Mouse (Mus musculus) forebrain, embryonic 10.5 days (tissue): ENCODE measurements around the gene Tent5a. TPM values are rescaled to one million over a fixed set of nuclear protein-coding genes. Genes with fewer than 3 reads are reported as not detected.

Experiments
- DNase-seq: peaks from one replicate; pipeline ENCODE4 v3.0.0-alpha.2; 2017; ENCODE audit warnings: low spot score; ENCODE audit errors: extremely low spot score
- H3K27ac ChIP-seq: fragments of 300-500 bp; sonication (generic); 2 replicates; pipeline ENCODE4 v1.5.1; 2016; ENCODE audit warnings: mild to moderate bottlenecking
- H3K27me3 ChIP-seq: fragments of 300-500 bp; sonication (generic); 2 replicates; pipeline ENCODE4 v1.6.1; 2016; ENCODE audit warnings: mild to moderate bottlenecking; ENCODE audit not compliant: poor library complexity, severe bottlenecking
- H3K36me3 ChIP-seq: fragments of 300-500 bp; sonication (generic); replicated peaks from 2 replicates; pipeline ENCODE4 v1.6.1; 2016; ENCODE audit warnings: mild to moderate bottlenecking, moderate library complexity
- H3K4me1 ChIP-seq: fragments of 300-500 bp; sonication (generic); 2 replicates; pipeline ENCODE4 v1.6.1; 2016
- H3K4me3 ChIP-seq: fragments of 300-500 bp; sonication (generic); 2 replicates; pipeline ENCODE4 v1.5.1; 2016; ENCODE audit warnings: mild to moderate bottlenecking, moderate library complexity
- H3K9me3 ChIP-seq: fragments of 300-500 bp; sonication (generic); 2 replicates; pipeline ENCODE4 v1.6.1; 2016; ENCODE audit warnings: mild to moderate bottlenecking, moderate library complexity
- WGBS: fragments of 180-500 bp; shearing (Covaris S2); methylation state at CpG from one replicate; pipeline ENCODE4 v1.1.7; 2016; 5-methylcytosine and 5-hydroxymethylcytosine counted together
- polyA plus RNA-seq: library from polyadenylated mRNA; unstranded; fragments of >200 nt; fragmentation: Nextera tagmentation; extraction: Ambion mirVana; gene quantifications from 2 replicates; pipeline ENCODE4 v1.2.1, GENCODE M21; 2016

The Tent5a gene
- polyA plus RNA-seq, 1 experiment from 2014 or later: 1.0 TPM

DNA sequence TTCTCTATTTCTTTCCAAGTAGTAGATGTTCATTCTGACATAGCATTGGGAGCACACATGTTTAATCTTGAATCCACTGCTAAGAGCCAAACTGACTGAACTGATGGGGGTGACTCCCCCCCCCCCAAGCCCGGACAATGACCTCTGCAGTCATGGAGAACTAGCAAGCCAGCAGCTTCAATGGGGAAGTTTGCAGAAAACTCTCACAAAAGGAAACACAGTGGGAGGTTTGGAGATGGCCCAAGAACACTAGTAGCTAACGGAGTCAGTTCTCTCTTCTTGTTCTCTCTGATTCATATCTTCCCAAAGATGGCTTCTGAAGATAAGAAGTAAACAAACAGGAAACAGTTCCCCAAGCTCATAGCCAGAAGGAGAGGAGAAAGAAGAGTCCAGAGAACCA is 4.4 kb upstream of the Tent5a start:
- H3K4me3 ChIP-seq: no peak overlapping the region
- H3K27me3 ChIP-seq: peaks cover 5% of the 10 kb centered on the region
- whole genome bisulfite sequencing: 75% methylated on average over 2 of the region's 2 CpGs
- no peak for DNase-seq
- peaks cover 15% of the 10 kb centered on the region for H3K4me1 ChIP-seq
- H3K27ac ChIP-seq: no peak overlapping the region
- no peaks in the 10 kb centered on the region for H3K36me3 ChIP-seq
- H3K9me3 ChIP-seq: no peaks in the 10 kb centered on the region

DNA sequence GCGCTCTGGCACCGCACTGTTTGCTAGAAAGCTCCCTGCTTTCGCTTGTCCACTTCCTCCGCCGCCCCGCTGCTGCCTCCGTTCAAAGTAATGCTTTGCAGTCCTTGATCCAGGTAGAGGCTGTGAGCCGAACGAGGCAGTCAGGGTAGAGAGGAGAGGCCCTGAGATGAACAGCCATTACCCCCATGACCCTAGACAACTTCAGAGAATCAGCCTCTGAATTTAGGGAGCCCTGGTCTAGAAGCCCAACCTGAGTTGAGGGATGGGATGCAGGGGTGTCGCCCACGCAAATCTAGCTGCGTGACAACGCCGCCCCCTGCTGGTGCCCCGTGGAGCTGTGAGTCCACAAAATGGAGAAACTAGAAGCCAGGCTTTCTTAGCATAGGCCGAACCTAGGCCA is 1.1 kb upstream of the Tent5a start:
- Histone ChIP-seq H3K4me1 (peaks cover 20% of the 10 kb centered on the region), H3K36me3 (no peaks in the 10 kb centered on the region), H3K4me3 (peak overlapping the region; percentile 76), H3K27ac (peak overlapping the region; percentile 76), H3K27me3 (peaks cover 33% of the 10 kb centered on the region), H3K9me3 (no peaks in the 10 kb centered on the region)
- peak; percentile 88 for DNase-seq
- WGBS: 2% methylated on average over 16 of the region's 16 CpGs

DNA sequence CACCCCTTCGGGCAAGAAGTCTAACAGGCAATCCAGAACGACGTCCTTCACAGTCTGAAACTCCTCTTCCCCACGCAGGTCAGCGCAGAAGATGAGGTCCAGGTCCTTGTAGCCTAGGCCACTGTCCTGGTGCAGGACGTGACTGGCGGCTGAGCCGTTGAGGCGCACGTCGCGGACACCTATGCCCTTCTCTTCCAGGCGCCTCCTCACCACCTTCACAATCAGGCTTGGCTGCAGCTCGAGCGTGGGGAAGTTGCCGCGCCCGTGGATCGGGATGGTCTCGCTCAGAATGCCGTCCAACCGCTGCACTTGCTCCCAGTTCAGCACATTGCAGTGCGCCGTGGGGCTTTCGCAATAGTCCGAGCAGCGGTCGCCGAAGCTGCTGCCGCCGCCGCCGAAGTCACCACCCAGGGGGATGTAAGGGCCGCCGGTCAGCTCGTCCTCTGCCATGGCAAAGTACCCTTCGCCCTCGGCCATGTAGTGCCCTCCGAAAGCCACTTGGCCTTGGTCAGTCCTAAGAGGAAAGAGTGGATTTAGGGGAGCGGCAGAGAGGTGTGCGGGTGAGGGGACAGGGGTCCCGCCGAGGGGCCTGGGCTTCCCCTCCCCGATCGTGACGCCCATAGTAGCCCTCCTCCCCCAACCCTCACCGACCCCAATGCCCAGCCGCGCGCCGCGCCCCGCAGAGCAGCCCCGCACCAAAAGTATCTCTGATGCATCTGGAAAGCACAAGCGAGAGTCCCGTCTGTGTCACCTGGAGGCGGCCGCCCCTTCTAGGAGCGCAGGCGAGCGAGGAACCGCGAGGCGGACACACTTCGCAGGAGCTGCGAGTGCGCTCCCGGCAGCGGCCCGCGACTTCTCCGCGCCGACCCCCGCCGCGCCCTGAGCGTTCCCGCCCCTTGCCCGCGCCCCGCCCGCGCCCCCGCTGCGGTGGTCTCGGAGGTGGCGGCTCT is 581 bp downstream of the Tent5a start:
- under 1% methylated on average over 84 of the region's 88 CpGs for WGBS
- Histone ChIP-seq H3K4me3 (peak overlapping the region; percentile 76), H3K9me3 (no peaks in the 10 kb centered on the region), H3K27me3 (peaks cover 33% of the 10 kb centered on the region), H3K36me3 (no peaks in the 10 kb centered on the region), H3K4me1 (peaks cover 20% of the 10 kb centered on the region), H3K27ac (peak overlapping the region; percentile 76)
- peak; percentile 52 for DNase-seq

DNA sequence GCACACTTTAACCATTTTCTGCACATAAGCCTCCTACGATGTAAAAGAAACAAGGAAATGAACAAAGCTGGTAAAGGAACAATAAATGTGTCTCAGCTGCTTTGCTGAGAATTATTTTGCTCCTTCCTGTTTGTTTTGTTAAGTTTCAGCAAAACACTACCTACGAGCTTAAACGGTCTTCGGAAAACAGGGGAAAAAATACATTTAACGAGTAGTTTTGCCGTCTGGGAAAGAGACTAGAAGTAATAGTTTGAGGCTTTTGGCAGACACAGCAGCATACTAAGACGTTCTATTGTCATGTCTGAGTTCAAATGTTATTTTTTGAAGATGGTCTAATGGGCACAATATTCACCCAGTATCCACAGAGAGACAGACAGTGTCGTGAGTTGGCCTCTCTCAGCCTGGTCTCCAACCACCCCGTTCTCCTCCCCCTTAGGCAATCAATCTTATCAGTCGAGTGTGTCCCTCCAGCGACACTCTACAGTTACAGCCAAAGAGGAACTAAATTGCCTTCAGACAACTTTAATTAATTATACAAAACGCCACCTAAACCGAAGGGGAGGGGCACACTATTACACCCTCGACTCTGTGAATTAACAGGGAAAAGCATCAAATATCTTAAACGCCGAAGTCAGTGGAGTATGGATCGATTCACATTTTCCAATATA is 1.8 kb downstream of the Tent5a start:
- DNase-seq: no peak
- H3K27me3 ChIP-seq: peaks cover 33% of the 10 kb centered on the region
- H3K4me3 ChIP-seq: no peak overlapping the region
- H3K4me1 ChIP-seq: peaks cover 20% of the 10 kb centered on the region
- no peaks in the 10 kb centered on the region for H3K36me3 ChIP-seq
- 55% methylated on average over 17 of the region's 17 CpGs for WGBS
- no peaks in the 10 kb centered on the region for H3K9me3 ChIP-seq
- H3K27ac ChIP-seq: no peak overlapping the region

DNA sequence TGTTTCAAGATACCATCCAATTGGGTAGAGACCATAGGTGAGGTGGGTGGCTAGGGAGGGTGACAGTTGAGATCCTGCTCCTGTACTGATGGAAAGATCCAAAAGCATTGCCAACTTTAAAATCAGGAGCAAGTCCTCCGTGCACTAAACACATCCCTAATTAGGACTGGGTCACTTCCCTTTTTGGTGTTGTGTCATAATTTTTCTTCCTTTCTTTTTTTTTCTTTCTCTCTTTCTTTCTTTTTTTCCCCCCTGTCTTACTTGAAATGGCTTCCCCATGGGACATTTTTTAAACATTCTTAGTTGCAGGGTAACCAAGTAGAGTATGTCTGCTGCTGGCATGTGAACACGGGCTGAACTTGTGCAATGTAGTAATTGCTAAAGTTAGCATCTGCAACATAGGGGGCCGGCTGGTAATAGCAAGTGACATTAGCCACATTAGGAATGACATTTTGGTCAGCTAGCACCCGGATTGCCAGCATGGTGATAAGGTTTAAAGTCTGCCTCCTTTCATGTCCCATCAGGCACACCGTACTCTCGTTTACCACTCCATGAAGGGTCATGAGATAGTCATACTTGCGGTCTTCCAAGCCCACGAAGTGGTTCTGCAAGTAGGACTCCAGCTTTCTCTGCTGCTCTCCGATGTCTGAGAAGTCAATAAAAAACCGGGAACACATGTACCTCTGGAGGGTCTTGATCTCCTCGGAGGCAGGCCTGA is 2.8 kb downstream of the Tent5a start:
- Histone ChIP-seq H3K36me3 (no peaks in the 10 kb centered on the region), H3K4me1 (peaks cover 20% of the 10 kb centered on the region), H3K4me3 (no peak overlapping the region), H3K27me3 (peaks cover 33% of the 10 kb centered on the region), H3K9me3 (no peaks in the 10 kb centered on the region), H3K27ac (no peak overlapping the region)
- DNase-seq: no peak
- 89% methylated on average over 11 of the region's 11 CpGs for WGBS

DNA sequence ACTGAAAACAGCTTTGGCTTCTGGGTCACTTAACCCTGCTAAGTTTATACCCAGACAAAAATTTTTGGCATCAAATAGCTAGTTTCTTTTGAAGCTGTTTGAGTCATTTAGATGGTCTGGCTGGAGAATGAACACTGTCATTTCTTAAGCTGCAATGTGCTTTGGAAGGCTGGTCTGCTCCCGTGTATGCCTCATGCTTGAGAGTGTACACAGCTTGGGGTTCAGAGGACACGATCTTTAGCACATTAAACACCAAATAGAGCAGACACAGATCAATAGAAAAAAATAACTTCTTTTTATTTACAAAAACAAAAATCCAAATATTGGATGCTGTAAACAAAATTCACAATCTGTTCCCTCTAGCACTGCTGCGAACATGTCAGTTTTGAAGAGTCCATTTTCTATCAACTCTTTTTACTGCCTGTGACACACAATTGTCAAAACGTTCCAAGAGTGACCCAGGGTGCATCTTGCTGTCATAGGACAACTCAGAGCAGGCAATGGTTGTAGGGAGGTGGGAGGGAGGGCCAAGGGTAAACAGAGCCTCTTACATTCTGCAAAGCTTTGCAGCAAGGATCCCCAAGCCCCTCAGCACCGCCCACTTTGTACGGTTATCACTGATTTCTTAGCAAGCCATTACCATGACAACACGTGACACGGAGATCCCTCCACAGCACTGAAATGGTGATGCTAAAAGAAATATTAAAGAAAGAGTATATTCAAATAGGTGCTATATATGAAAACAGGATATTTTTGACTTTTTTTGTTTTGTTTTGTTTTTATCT is 6.8 kb downstream of the Tent5a start:
- DNase-seq: no peak
- no peak overlapping the region for H3K27ac ChIP-seq
- no peaks in the 10 kb centered on the region for H3K9me3 ChIP-seq
- peaks cover 16% of the 10 kb centered on the region for H3K27me3 ChIP-seq
- H3K36me3 ChIP-seq: no peaks in the 10 kb centered on the region
- no peak overlapping the region for H3K4me3 ChIP-seq
- H3K4me1 ChIP-seq: no peaks in the 10 kb centered on the region
- WGBS: 82% methylated on average over 8 of the region's 8 CpGs

DNA sequence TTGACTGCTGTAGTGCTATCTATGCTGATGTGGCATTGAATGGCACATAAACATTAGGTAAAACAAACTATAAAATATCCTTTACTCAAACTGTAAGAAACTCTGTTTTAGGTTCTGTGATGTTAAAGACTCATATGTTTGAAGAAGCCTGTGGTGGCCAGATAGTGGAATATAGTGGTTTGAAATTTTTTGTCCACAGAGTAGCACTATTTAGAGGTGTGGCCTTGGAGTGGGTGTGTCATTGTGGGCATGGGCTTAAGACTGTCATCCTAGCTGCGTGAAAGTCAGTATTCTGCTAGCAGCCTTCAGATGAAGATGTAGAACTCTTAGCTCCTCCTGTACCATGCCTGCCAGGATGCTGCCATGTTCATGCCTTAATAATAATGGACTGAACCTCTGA is 11.0 kb downstream of the Tent5a start:
- no peaks in the 10 kb centered on the region for H3K4me1 ChIP-seq
- no peak overlapping the region for H3K4me3 ChIP-seq
- 69% methylated on average over 1 of the region's 1 CpGs for WGBS

DNA sequence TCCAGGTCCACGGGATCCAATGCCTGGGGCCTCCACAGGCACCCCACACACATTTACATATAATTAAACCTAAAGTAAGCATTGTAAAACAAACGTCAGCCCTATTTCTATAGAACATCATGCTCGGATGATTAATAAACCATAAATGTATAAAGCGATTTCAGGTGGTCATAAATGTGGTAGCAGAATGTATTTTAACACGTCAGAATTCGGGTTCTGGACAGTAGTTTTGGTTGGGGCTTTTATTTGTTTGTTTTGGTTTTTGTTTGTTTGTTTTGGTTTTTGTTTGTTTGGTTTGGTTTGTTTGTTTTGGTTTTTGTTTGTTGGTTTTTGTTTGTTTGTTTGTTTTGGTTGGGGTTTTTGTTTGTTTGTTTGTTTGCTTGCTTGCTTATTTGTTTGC is 14.7 kb downstream of the Tent5a start, which contains the start of gene Gm11114:
Gene Gm11114, plus strand, starts transcription at position 301 of the 400 bp plus-strand sequence.
- 94% methylated on average over 6 of the region's 6 CpGs for WGBS
- Histone ChIP-seq H3K9me3 (no peaks in the 10 kb centered on the region), H3K27ac (no peak within 1 kb of the TSS), H3K36me3 (no peaks in the 10 kb centered on the region), H3K27me3 (no peaks in the 10 kb centered on the region), H3K4me1 (no peaks in the 10 kb centered on the region), H3K4me3 (no peak within 1 kb of the TSS)
- no peak for DNase-seq

More for the DNA sequence above, 11.0 kb downstream of the Tent5a start:
- Histone ChIP-seq H3K9me3 (no peaks in the 10 kb centered on the region), H3K27me3 (no peaks in the 10 kb centered on the region), H3K36me3 (no peaks in the 10 kb centered on the region), H3K27ac (no peak overlapping the region)
- DNase-seq: no peak

DNA sequence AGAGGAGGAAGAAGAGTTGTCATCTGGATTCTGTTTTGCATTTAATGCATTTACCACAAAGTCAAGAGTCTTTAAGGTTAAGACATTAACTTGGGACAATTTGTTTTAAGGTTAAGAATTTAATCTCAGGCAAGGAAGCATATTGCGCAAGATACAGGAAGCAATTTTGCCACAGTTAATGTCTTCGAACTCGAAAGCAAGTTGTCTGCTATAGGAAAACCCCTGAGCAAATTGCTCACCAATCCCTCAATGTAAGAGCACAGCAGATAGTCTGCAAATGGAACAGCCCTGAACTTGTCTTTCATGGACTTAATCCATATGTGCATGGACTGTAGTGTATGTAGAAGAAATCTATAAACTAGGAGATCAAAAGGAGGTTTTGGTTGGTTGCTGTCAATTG is 23.8 kb downstream of the Tent5a start:
- no peaks in the 10 kb centered on the region for H3K36me3 ChIP-seq
- WGBS: 96% methylated on average over 3 of the region's 3 CpGs
- no peak overlapping the region for H3K27ac ChIP-seq
- H3K27me3 ChIP-seq: no peaks in the 10 kb centered on the region
- H3K4me1 ChIP-seq: no peaks in the 10 kb centered on the region
- H3K9me3 ChIP-seq: no peaks in the 10 kb centered on the region
- no peak for DNase-seq
- no peak overlapping the region for H3K4me3 ChIP-seq

DNA sequence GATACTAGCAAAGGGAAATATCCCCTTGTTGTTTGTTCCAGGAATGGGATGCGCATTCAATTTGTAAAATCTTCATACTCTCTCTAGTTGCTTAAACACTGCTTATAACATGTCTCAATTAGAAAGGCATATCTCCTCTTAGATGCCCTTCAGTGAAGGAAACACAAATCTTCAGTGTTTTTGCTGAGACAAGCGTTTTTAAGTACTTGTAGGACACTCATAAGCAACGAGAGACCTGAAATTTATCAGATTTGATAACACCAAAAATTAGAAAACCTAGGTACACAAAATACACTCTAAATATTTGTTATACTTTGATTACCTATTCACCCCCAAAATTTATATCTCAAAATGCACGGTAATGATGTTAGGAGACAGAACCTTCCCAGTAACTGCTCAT is 24.3 kb downstream of the Tent5a start:
- no peaks in the 10 kb centered on the region for H3K36me3 ChIP-seq
- no peak overlapping the region for H3K27ac ChIP-seq
- H3K4me3 ChIP-seq: no peak overlapping the region
- H3K27me3 ChIP-seq: no peaks in the 10 kb centered on the region
- WGBS: 88% methylated on average over 4 of the region's 4 CpGs
- DNase-seq: no peak
- no peaks in the 10 kb centered on the region for H3K4me1 ChIP-seq
- no peaks in the 10 kb centered on the region for H3K9me3 ChIP-seq

DNA sequence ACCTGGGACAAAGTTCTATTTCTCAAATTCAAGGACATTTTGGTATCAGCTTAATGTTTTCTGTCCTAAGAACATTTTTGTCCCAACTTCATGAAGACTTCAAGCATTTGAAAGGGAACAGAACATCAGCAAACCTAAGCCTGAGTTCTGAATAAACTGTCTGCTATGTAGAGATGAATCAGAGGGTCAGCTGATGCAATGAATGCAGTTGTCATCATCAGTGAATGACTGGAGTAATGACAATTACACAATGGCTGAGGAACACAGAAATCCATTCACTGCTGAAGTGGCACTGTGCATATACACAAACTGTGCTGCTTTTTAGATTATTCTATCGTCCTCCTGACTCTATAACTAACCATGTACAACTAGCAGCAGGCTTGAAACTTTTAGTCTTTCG is 53.0 kb downstream of the Tent5a start:
- H3K27me3 ChIP-seq: no peaks in the 10 kb centered on the region
- DNase-seq: no peak
- no peak overlapping the region for H3K4me3 ChIP-seq
- H3K36me3 ChIP-seq: no peaks in the 10 kb centered on the region
- no peaks in the 10 kb centered on the region for H3K4me1 ChIP-seq
- H3K9me3 ChIP-seq: no peaks in the 10 kb centered on the region
- 82% methylated on average over 2 of the region's 2 CpGs for WGBS
- no peak overlapping the region for H3K27ac ChIP-seq
